Mouse (Mus musculus) adrenal gland, postnatal 4 days (tissue): ENCODE results near the gene Olfr943. TPM values are rescaled to one million over a fixed set of nuclear protein-coding genes. Genes with fewer than 3 reads are reported as not detected.

Experiments used
- DNase-seq, 2 experiments: peaks; one replicate each; pipeline ENCODE4 v3.0.0; 2021 to 2022; ENCODE audit warnings: low spot score in 2 of 2, mixed read lengths in 2 of 2
- long read RNA-seq, 2 experiments: library from polyadenylated mRNA; stranded (forward); transcript quantifications; one replicate each; pipeline ENCODE4 v2.0.0; 2021
- total RNA-seq, 2 experiments: library from RNA; stranded (reverse); gene quantifications; 2 replicates each; pipeline ENCODE4 v1.2.3; 2021

The Olfr943 gene
- not detected for total RNA-seq
- long read RNA-seq, experiment 1 = 0 reads
- long read RNA-seq, experiment 2 = 0 reads

GRCm38 (mm10) chr9:39166004-39166403, at the start of gene Olfr943:
Gene Olfr943, plus strand, starts transcription at chr9:39166304.
- no peak for DNase-seq

GRCm38 (mm10) chr9:39127326-39127725, 38.8 kb upstream of the Olfr943 start:
- no peak for DNase-seq

GRCm38 (mm10) chr9:39127831-39128230, 38.3 kb upstream of the Olfr943 start, which contains the start of gene Olfr27:
Gene Olfr27, plus strand, starts transcription at chr9:39128131.
- DNase-seq = no peak

- DNase-seq = no peak
Observed at GRCm38 (mm10) chr9:39152401-39152800, 13.7 kb upstream of the Olfr943 start.

GRCm38 (mm10) chr9:39201620-39202019, 35.5 kb downstream of the Olfr943 start, which contains the start of gene Olfr944:
Gene Olfr944, plus strand, starts transcription at chr9:39201920.
- no peak for DNase-seq

Other genes with a start within 250 kb of the Olfr943 start
- not detected for gene Olfr930, start 236.5 kb upstream of the Olfr943 start, total RNA-seq
- under 1 TPM in 1 of 2 experiments, not detected in 1; 0.11 TPM for gene Olfr933, start 194.0 kb upstream of the Olfr943 start, total RNA-seq
- not detected for gene Olfr934, start 178.0 kb upstream of the Olfr943 start, total RNA-seq
- gene Olfr935, start 166.6 kb upstream of the Olfr943 start, total RNA-seq = not detected
- not detected for gene Olfr146, start 142.9 kb upstream of the Olfr943 start, total RNA-seq
- not detected for gene Olfr937, start 101.4 kb upstream of the Olfr943 start, total RNA-seq
- not detected for gene Olfr938, start 87.4 kb upstream of the Olfr943 start, total RNA-seq
- gene Olfr27, start 38.2 kb upstream of the Olfr943 start, total RNA-seq = not detected
- not detected for gene Olfr944, start 35.6 kb downstream of the Olfr943 start, total RNA-seq
- gene Olfr1537, start 83.7 kb downstream of the Olfr943 start, total RNA-seq = not detected
- not detected for gene Olfr945, start 110.5 kb downstream of the Olfr943 start, total RNA-seq
- not detected for gene Olfr948, start 159.7 kb downstream of the Olfr943 start, total RNA-seq
- gene Olfr951, start 221.1 kb downstream of the Olfr943 start, total RNA-seq = not detected